Mouse (Mus musculus): ENCODE data around the gene Galntl5. TPM values are rescaled to one million over a fixed set of nuclear protein-coding genes. Genes with fewer than 3 reads are reported as not detected.

The Galntl5 gene
- total RNA-seq (2023), result not detected

GRCm38 (mm10) chr5:25181004-25181531 lies at the start of gene Galntl5:
Galntl5 (plus strand) TSS chr5:25181460.

GRCm38 (mm10) chr5:25221604-25222003 lies 40.3 kb downstream of the Galntl5 start, which contains the start of gene Galnt11:
Galnt11 (plus strand) TSS chr5:25221904.

DNA sequence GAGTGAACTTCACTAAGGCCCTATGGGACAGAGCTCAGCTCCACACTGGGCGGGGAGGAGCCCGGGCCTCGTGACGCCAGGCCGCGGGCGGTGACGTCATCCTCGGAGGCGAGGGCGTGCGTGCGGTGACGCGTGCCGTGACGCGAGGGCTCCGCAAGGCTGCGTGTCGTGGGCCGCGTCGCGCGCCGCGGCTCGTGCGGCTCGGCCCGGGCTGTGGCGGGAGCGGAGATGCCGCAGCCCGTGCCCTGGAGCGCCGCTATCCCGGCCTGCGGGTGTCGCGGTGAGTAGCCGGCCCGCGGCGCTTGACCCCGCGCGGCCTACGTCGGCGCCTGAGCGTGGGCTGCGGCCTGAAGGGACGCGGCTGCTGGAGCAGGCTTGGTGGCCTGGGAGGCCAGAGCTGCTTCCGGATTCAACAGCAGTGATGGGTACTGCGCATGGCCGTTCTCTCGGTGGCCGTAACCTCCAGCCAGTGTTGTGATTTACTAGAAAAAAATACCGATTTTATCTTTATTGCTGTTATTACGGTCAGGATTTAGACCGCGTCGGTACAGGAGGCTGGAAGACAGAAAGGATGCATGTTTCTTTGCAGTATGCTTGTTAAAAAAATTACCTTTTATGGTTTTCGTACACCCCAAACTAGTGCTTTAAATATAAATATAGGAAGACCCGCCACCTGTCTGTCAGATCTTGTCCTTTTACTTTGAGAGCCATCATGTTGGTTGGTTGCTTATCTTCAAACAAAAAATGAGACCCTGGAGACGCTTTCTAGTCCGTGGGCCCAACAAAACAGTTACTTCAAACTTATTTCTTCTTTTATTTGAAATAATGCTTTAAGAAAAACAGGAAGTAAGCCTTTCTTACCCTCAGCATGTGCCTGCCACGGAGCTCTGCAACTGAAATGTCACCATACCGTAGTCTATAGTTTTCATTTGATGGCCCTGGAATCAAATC lies 41.8 kb downstream of the Galntl5 start, which contains the start of gene E130116L18Rik:
TSS of gene E130116L18Rik (minus strand) at position 402 of the 951 bp plus-strand sequence.

Other genes starting within 250 kb of the Galntl5 start
- 10 to 100 TPM; 32.1 to 40.1 TPM for gene Prkag2, start 80.8 kb upstream of the Galntl5 start, total RNA-seq (2023)
- 10 to 100 TPM; 17.0 to 20.1 TPM for gene Galnt11, start 40.4 kb downstream of the Galntl5 start, total RNA-seq (2023)
- gene E130116L18Rik, start 41.7 kb downstream of the Galntl5 start, total RNA-seq (2023), result not detected